Mouse (Mus musculus) induced T-regulatory cell, adult 2 months (primary cell): ENCODE data around the gene Samm50.
"Not testable (repeated sequence)": the region's sequence is repeated elsewhere in the genome, so short reads cannot be mapped to it uniquely, and the experiment has no call there.

Experiments used
- DNase-seq: peaks from one replicate; pipeline ENCODE4 v3.0.0-alpha.2; 2012; ENCODE audit warnings: low read depth

Gene Samm50

DNA sequence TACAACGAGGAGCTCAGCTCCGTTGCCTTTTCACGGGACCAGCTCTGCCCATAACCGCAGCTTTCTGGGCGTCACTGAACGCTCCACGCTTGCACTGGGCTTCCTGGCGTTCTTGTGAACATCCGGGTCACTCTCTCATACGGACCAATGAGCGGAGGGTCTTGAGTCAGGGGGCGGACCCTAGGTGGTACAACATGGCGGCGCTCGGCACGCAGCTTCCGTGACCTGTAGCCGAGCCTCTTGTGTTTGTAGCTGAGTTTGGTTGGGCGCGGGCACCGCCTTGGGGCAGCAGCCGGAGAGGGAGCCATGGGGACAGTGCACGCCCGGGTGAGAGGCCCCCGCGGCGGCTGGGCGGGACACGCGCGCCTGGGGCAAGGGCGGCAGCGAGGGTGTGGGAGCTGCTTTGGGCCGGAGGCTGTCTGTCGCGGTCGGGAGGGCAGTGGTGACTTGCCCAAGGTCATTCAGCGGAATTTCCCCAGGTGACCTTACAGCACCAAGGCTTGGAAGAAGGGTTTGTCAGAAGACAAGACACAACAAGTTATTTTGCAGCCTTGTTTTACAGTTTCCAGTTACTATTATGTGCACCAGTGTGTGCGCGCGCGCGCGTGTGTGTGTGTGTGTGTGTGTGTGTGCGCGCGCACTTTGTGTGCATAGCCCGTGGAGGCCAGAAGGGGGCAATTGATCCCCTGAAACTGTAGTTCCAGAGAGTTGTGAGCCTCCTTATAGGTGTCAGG is at the start of gene Samm50:
Samm50 (plus strand) TSS at position 184 of the 734 bp plus-strand sequence.
- DNase-seq = peak; percentile 97

GRCm38 (mm10) chr15:84156158-84156557 is 35.9 kb upstream of the Samm50 start:
- DNase-seq = no peak

DNA sequence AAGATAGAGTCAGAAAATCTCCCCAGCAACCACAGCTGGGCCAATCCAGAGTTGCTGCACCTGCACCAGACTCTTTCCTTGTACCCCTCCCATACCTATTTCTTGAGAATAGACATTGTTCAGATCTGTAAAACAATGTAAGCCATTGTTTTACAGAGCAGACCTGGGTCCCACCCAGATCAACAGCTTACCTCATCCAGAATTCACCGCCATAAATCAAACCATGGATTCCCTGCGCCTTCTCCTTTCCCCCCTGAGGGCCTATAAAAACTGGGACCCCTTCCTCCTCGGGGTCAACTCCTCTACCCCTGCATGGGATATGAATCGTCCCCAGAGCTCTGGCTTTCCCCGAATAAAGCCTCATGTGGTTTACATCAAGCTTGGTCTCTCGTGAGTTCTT is 34.5 kb upstream of the Samm50 start:
- DNase-seq = not testable (repeated sequence)

DNA sequence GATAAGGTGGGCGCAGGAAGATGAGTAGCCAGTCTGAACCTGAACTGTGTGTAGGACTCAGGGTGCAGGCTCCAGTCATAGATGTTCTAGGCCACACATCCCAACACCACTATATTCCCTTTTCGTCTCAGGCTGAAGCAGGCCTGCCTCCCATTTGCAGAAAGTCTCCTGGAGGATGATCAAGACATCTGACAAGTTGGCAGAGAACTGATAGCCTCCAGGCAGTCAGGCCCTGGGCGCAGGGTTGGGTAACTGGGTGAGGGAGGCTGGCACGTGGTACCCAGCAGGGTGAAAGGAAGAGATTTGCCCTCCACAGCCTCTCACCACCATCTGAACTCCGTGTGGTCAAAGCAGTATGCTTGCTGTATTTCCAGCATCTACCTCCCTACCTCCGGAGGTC is 30.2 kb upstream of the Samm50 start:
- no peak for DNase-seq

DNA sequence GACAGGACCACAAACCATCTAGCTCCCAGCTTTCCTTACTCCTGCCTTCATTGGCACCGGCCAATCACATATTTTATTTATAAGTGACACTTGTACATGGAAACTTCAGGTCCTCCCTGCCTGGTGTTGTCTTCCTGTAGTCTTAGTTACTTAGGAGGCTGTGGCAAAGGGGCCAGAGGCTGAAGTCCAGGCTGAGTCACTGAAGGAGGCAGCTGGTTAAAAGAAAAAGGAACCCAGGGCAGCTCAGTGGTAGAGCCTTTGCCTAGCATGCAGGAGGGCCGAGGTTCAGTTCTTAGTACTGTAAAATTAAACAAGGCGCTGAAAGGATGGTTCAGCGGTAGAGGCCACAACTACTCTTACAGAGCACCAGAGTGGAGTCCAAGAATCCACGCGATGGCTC is 25.2 kb upstream of the Samm50 start:
- no peak for DNase-seq

- DNase-seq = peak; percentile 81
Measured at GRCm38 (mm10) chr15:84167600-84167999, 24.4 kb upstream of the Samm50 start, which contains the start of gene Pnpla3. Gene Pnpla3, plus strand, starts transcription at chr15:84167837.

DNA sequence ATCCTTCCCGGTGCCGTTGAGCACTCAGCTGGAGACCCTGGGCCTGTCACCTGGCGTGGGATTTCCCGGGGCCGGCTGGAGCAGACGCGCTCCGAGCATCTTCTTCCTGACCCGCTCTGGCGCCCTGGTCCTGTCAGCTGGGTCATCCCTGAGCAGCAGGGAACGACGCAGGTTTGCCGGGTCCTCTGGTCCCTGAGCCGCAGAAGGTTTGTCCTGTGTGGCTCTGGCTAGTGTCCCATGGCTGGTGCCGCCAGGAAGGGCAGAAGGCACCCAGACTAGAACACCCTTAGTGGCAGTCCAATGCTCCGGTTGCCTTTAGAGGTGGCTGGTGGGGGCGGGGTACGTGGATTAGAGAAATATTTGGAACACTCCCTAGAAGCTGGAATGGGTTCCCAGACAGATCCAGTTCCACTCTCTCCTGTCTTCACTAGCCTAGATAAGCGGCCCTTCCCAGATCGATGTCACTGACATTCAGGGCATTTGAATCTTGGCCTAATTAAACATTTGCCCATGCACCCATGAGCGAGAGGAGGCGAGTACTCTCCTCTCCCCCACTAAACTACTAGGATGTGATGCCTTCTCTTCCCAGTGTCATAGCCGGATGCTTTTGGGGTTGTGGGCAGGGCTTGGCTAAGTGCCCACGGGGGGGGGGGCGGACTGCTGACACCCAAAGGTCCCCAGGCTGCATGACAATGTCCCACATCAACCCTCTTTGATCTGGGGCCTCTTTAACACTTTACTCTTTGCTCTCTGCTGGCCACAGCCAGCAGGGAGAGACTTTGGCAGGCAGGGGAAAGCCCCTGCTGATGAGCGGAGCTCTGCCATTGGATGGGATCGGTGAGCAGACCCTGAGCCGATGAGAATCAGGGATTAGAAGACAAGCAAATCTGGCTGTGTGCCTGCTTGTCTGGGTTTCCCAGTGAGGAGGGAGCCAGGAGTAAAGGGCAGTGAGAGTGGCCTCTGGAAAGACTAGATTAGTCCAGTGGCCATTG is 23.6 kb upstream of the Samm50 start:
- peak; percentile 51 for DNase-seq

DNA sequence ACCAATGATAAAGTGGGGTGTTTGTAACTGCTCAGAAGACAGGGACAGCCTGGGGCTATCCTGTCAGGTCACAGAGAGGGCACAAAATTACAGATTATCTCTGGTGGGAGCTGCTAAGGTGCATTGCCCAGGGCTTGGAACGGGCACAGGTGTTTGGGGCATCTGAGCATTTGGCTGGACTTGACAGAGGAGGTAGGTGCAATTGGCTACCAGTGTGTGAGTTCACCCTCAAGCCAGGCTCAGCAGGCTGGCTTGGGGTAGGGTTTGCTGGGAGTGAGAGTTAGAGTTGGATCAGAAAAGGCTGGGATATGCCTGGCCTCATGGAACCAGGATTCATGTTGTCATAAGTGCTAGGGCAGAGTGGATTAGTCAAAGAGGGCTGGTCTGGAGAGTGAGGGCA is 22.5 kb upstream of the Samm50 start:
- DNase-seq = no peak

- no peak for DNase-seq
Measured at GRCm38 (mm10) chr15:84171166-84171565, 20.9 kb upstream of the Samm50 start.

DNA sequence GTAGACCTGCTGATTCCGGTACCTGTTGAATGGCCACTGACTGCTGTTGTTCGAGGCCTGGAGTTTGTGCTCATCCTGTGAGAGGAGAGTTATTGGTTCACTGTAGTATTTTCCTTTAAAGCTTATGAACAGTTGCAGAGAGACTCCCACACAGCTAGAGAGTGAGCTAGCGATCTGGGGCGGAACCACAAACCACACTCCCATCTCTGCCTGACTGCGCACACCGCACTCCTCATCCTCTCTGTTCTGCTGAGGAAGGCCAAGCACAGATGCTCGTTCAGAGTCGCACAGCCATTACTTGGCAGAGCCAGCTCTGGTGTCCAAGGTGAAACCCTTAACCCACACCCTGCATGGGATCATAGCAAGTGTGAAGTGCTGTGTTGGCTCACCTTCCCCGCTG is 13.3 kb upstream of the Samm50 start:
- DNase-seq = no peak

DNA sequence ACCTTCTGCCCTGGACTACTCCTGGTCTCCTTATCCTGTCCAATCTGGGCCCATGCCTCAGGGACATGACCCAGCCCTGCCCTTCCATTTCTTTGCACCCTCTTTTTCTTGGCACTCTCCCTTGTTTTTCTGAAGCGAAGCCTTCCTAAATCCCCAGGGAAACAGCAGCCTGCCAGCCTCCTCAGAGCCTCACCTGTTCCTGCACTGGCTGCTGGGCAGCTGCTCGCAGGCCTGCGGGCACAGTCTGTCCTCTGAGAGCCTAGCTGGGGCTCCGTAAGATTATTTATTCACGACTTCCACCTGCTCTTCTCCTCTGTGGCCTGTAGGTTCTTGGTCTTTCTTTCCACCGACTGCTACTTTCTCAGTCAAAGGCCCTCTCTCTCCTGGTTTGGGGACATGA is 10.0 kb upstream of the Samm50 start:
- no peak for DNase-seq

GRCm38 (mm10) chr15:84183967-84184366 is 8.1 kb upstream of the Samm50 start:
- DNase-seq = no peak

- DNase-seq = no peak
Measured at GRCm38 (mm10) chr15:84186196-84186595, 5.8 kb upstream of the Samm50 start.

DNA sequence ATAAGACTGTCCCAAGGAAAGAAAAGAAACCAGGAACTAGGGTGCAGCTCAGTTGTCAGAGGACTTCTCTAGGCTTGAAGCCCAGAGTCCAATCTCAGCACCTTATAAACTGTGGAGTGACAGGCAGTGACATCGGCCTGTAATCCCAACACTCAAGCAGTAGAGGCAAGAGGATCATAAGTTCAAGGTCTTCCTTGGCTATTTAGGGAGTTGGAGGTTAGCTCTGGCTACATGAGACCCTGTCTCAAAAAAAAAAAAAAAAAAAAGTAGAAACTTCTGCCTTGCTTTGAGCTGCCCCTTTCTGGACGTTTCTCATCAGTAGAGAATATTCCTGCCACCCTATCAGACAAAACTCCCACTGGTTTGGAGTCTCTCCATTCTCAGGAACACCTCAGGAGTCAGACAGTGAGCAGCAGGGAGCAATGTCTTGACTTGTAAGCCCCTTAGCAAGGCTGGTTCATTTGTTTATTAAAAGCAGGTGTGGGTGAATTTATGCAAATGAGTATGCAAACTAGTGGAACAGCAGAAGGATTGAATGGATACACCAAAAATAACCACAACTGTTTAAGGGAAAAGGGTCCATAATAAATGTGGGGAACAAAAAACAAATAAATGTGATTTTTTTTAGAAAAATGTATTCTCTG is 3.0 kb upstream of the Samm50 start:
- DNase-seq = no peak

GRCm38 (mm10) chr15:84189881-84190280 is 2.2 kb upstream of the Samm50 start:
- DNase-seq = peak; percentile 18

GRCm38 (mm10) chr15:84191724-84192057 is 350 bp upstream of the Samm50 start:
- DNase-seq = no peak

DNA sequence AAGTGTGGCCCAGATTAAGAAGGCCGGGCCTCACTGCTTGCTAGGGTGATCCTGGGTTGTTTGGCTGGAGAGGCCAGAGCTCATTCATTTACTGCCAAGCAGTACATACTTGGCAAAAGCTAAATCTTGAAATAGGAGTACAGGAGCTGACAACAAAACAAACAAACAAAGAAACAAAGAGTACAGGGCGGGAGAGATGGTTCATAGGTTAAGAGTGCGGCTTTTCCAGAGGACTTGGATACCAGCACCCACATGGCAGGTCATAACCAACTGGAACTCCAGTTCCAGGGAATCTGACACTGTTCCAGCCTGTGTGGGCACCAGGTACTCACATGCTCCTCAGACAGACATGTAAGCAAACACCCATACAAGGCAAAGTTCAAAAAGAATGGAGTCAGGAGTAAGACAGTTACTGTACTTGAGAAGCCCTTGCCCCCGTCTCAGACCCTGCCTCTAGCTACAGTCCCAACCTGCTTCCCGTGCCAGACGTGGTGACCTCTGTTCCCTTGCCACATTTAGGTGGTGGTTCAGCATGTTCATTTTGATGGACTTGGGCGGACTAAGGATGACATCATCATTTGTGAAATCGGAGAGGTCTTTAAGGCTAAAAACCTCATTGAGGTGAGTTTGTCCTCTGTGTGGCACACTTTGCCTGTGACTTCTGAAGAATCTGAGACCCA is 4.6 kb downstream of the Samm50 start:
- no peak for DNase-seq

GRCm38 (mm10) chr15:84207327-84207726 is 15.3 kb downstream of the Samm50 start:
- no peak for DNase-seq

DNA sequence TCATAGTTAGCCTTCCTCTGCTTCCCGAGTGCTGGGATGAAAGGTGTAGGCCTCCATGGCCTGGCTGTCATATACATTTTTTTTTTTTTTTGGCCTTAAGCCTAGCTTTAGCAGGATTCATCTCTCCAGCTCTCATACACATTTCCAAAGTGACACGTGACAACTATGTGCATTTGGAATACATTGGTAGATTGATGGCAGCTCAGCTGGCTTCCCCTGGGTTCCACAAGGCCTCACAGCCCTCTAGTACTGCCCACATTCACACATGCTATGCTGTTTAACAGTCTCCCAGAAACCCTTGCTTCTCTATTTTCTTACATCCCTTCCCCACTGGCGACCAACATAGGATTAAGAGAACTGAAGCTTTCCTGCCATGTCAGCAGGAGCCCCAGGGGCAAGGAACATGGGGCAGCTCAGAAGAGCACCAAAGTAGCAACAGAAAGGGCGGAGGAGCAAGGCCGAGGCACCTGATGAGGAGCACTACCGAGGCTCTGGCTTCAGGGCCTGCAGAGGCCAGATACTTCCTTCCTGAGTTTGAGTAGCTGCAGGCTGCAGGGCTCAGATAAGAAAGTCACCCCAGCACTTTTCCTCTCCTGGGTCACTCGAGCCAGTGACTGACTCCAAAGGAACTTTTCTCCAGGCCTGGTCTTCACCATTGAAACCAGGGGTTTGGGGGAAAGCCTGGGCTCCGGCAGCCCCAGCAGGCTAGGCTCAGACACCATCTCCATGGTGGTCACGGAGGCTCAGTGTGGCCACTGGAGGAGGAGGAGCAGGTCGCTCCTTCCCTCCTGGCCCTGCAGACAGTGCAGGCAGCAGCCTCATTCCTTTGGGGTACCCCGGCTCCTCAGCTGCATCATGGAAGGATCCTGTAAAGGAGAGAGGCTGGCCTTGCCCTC is 17.7 kb downstream of the Samm50 start:
- DNase-seq = no peak

DNA sequence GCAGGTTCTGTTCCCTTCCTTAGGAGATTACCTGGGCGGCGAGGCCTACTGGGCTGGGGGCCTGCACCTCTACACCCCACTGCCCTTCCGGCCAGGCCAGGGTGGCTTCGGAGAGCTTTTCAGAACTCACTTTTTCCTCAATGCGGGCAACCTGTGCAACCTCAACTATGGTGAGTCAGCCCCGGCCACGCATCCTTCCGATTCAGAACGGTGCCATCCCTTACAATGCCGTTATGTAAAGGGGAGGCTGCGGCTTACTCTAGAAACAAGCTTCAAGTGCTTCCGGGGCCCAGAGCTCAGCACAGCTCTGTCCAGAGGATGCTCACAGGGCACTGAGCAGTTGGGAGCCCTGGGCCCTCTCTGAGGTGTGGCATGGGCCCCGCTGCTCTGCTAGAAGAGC is 18.4 kb downstream of the Samm50 start:
- DNase-seq = no peak

DNA sequence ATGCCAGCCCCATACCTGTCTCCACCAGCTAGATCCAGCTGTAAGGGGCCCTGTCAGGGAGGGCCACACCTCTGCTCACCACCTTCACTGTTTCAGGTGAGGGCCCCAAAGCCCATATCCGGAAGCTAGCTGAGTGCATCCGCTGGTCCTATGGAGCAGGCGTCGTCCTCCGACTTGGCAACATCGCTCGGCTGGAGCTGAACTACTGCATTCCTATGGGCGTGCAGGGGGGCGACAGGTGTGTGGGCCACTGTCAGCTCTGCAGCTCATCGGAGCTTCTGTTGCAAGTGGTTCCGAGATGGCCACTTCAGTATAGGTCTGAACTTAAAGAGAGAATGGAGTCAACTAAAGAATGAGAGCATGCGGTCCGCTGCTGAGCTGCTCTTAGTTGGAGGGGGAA is 18.9 kb downstream of the Samm50 start:
- DNase-seq = no peak
